Mouse (Mus musculus) liver, adult 2 months (tissue): Measurements from ENCODE around the gene Ifi203. TPM values are rescaled to one million over a fixed set of nuclear protein-coding genes. Genes with fewer than 3 reads are reported as not detected.
"Not testable (repeated sequence)": the region's sequence is repeated elsewhere in the genome, so short reads cannot be mapped to it uniquely, and the experiment has no call there.

Experiments used
- DNase-seq: peaks from one replicate; pipeline ENCODE4 v3.0.0-alpha.2; 2011; ENCODE audit warnings: low read depth, low spot score; ENCODE audit errors: extremely low read depth
- H3K27ac ChIP-seq: fragments of 200-500 bp; replicated peaks from 2 replicates; pipeline ENCODE4 v1.5.1; 2012; ENCODE audit warnings: low read depth, mild to moderate bottlenecking, control low read depth, inconsistent platforms, low read length; ENCODE audit not compliant: insufficient read depth
- H3K27me3 ChIP-seq: fragments of 200-500 bp; 2 replicates; pipeline ENCODE4 v1.6.1; 2012; ENCODE audit warnings: mild to moderate bottlenecking, moderate library complexity, low read length, inconsistent platforms; ENCODE audit not compliant: control insufficient read depth, insufficient read depth
- H3K36me3 ChIP-seq: fragments of 200-500 bp; 2 replicates; pipeline ENCODE4 v1.6.1; 2012; ENCODE audit warnings: low read length, inconsistent platforms; ENCODE audit not compliant: control insufficient read depth, insufficient read depth
- H3K4me1 ChIP-seq: fragments of 200-500 bp; 2 replicates; pipeline ENCODE4 v1.6.1; 2011; ENCODE audit warnings: low read length; ENCODE audit not compliant: control insufficient read depth, insufficient read depth
- H3K4me3 ChIP-seq: fragments of 200-500 bp; 2 replicates; pipeline ENCODE4 v1.5.1; 2011; ENCODE audit warnings: low read depth, mild to moderate bottlenecking, control low read depth, low read length, moderate library complexity; ENCODE audit not compliant: insufficient read depth
- H3K79me2 ChIP-seq: fragments of 200-500 bp; 2 replicates; pipeline ENCODE4 v1.6.1; 2012; ENCODE audit warnings: inconsistent platforms, mild to moderate bottlenecking, low read length, moderate library complexity; ENCODE audit not compliant: control insufficient read depth, insufficient read depth
- H3K9ac ChIP-seq: fragments of 200-500 bp; 2 replicates; pipeline ENCODE4 v1.6.1; 2012; ENCODE audit warnings: low read depth, mild to moderate bottlenecking, control low read depth, inconsistent platforms, low read length
- WGBS: fragments of 180-500 bp; shearing (Covaris S2); methylation state at CpG from one replicate; pipeline ENCODE4 v1.1.7; 2018; 5-methylcytosine and 5-hydroxymethylcytosine counted together
- polyA plus RNA-seq: library from polyadenylated mRNA; depleted of rRNA; stranded (reverse); fragments of >200 nt; gene quantifications from 2 replicates; pipeline ENCODE4 v1.2.3, GENCODE M21; 2012; rRNA removed
- total RNA-seq: library from RNA; depleted of rRNA; stranded (reverse); fragments of >200 nt; gene quantifications from 2 replicates; pipeline ENCODE4 v1.2.3, GENCODE M21; 2014; rRNA removed

Gene Ifi203
- total and polyA plus RNA-seq, 2 experiments = 2.5 to 9.8 TPM

DNA sequence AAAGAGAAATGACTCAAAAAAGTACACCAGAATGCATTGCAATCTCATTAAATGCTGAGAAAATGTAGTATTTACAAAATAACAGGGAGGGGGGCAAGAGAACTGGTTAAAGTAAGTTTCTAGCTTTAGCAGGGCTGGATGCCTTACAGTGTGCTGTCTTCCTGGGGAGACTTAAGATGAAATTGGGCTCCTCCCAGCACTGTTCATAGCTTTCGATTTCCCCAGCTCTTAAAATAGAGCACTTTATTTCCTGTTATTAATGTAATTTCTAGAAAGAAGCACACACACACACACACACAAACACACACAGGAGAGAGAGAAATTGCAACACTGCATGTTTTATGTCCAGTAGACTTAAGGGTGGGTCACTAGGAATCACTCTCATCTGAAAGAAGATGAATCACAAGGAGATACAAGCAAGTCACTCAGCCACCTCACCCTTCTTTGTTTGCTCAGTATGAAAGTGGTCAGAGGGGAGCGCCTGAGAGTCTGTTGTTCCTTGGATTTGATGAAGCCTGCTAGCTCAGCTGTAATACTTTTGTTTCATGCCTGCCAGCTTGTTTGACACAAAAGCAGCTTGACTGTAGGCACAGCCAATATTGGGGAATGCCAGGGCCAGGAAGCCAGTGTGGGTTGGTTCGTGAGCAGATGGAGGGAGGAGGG, 62.3 kb downstream of the Ifi203 start:
- Histone ChIP-seq H3K27ac (peak overlapping the region; percentile 71), H3K4me3 (peak overlapping the region; percentile 30; the same call in 1 of the 2 replicates), H3K9ac (peak overlapping the region; percentile 29; the same call in 1 of the 2 replicates)
- H3K36me3 ChIP-seq, H3K79me2 ChIP-seq, H3K27me3 ChIP-seq, H3K4me1 ChIP-seq: not testable (repeated sequence)
- peak; percentile 7 for DNase-seq
- WGBS = 48% methylated on average over 3 of the region's 3 CpGs

DNA sequence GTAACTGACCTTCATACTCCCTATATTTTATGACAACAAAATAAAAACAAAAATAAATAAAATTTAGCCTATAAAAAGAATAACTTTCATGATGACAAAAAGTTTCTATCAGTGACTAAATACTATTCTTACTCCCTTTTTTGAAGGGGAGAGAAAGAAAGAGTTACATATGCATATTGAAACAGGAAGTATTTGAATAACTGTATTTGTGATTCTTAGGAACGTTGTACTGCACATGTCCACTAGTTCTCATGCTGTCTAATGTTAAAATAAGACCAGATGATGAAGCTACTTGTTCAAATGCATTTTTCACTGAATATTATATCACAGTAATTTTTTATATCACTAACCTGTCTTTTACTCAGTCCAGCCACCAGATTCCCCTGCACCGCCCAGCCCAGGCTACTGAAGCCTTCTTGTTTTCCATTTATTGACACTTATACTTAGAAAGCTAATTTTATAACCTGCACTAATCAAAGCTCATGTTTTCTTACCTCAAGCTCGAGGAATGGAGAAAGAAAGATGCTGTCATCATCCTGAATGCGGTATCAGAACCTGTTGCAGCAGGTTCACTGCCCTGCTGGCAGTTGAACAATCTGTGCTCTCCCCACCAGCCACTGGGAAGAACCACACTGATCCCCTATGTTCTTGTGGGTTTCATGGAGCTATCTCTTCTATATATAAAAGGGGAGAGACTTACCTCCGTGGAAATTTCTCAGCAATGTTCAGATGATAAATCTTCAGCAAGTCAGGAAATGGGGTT, 63.1 kb downstream of the Ifi203 start:
- not testable (repeated sequence) for H3K79me2 ChIP-seq, H3K4me1 ChIP-seq, DNase-seq, H3K27me3 ChIP-seq, H3K36me3 ChIP-seq
- Histone ChIP-seq H3K9ac (peak overlapping the region; percentile 61; the same call in 1 of the 2 replicates), H3K4me3 (peak overlapping the region; percentile 50), H3K27ac (peak overlapping the region; percentile 35; the same call in 1 of the 2 replicates)
- WGBS = 58% methylated on average over 5 of the region's 5 CpGs

DNA sequence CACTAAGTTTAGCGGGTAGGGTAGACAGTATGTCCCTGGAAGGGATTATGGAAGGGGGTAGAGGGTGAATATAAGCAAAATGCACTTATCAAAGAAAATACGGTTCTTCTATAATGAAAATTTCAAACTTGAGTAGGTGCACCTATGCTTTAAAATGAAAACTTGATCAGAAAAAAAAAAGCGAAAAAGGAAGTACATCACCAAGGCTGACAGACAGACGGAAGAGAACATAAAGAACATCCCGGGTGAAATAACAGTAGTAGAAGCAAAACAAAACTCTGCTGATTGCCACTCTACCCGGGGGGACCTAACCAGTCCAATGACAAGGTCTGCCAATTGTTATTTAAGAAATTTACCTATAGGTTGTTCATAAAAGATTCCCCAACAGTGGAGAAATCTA, 64.2 kb downstream of the Ifi203 start:
- H3K36me3 ChIP-seq, H3K4me1 ChIP-seq, DNase-seq, H3K27me3 ChIP-seq, H3K79me2 ChIP-seq, H3K27ac ChIP-seq, H3K9ac ChIP-seq: not testable (repeated sequence)
- WGBS = 76% methylated on average over 6 of the region's 6 CpGs
- H3K4me3 ChIP-seq = peak overlapping the region; percentile 17

DNA sequence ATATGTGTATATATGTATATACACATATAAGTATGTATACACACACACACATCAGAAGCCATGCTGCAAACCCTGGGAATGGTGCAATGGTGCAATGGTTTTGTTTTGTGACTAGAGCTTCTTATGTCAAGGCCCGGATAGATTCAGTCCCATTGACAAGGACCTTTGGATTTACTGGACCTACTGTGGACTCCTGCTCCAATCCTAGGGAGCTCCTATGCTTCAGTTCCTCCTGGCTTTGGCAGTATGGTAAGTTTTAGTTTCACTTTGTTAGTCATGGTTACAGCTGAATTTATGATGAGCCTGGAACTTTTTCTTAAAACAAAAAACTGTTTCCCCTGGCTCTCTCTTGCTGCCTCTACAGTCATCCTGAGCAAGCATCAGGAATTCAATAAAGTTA, 65.3 kb downstream of the Ifi203 start:
- 69% methylated on average over 1 of the region's 1 CpGs for WGBS
- H3K27ac ChIP-seq = not testable (repeated sequence)

More for the DNA sequence above, 65.3 kb downstream of the Ifi203 start:
- not testable (repeated sequence) for H3K4me3 ChIP-seq, H3K36me3 ChIP-seq, H3K27me3 ChIP-seq, H3K4me1 ChIP-seq, H3K9ac ChIP-seq, H3K79me2 ChIP-seq
- peak; percentile 5 for DNase-seq

Other genes starting within 250 kb of the Ifi203 start
- 2.8 and 3.3 TPM in 2 replicates for gene Ifi207, start 200.9 kb downstream of the Ifi203 start, total RNA-seq
- 1.2 and 2.8 TPM in 2 replicates for gene Ifi207, start 200.9 kb downstream of the Ifi203 start, polyA plus RNA-seq
- gene Ifi204, start 175.7 kb downstream of the Ifi203 start, total RNA-seq = 10.2 and 17.7 TPM in 2 replicates
- gene Ifi204, start 175.7 kb downstream of the Ifi203 start, polyA plus RNA-seq = 0.41 and 0.99 TPM in 2 replicates
- 2.2 and 3.9 TPM in 2 replicates for gene Ifi211, start 29.6 kb downstream of the Ifi203 start, total RNA-seq
- gene Ifi211, start 29.6 kb downstream of the Ifi203 start, polyA plus RNA-seq = 0.14 and 0.27 TPM in 2 replicates
- gene Mndal, start 181 bp downstream of the Ifi203 start, total RNA-seq = 8.4 and 10.9 TPM in 2 replicates
- 0.86 and 2.6 TPM in 2 replicates for gene Mndal, start 181 bp downstream of the Ifi203 start, polyA plus RNA-seq
- gene Ifi202b, start 40.1 kb upstream of the Ifi203 start, total RNA-seq = not detected in 2 replicates
- gene Ifi202b, start 40.1 kb upstream of the Ifi203 start, polyA plus RNA-seq = not detected in 2 replicates
- gene Ifi205, start 89.1 kb upstream of the Ifi203 start, total RNA-seq = 1.1 and 2.5 TPM in 2 replicates
- 0.10 and 0.22 TPM in 2 replicates for gene Ifi205, start 89.1 kb upstream of the Ifi203 start, polyA plus RNA-seq
- not detected in 2 replicates for gene Olfr433, start 98.0 kb upstream of the Ifi203 start, total RNA-seq
- not detected in 2 replicates for gene Olfr433, start 98.0 kb upstream of the Ifi203 start, polyA plus RNA-seq
- not detected in 2 replicates for gene Olfr432, start 106.5 kb upstream of the Ifi203 start, total RNA-seq
- not detected in 2 replicates for gene Olfr432, start 106.5 kb upstream of the Ifi203 start, polyA plus RNA-seq
- not detected in 2 replicates for gene Olfr430, start 123.9 kb upstream of the Ifi203 start, total RNA-seq
- gene Olfr430, start 123.9 kb upstream of the Ifi203 start, polyA plus RNA-seq = not detected in 2 replicates
- gene Olfr429, start 141.7 kb upstream of the Ifi203 start, total RNA-seq = not detected in 2 replicates
- gene Olfr429, start 141.7 kb upstream of the Ifi203 start, polyA plus RNA-seq = not detected in 2 replicates
- not detected in 2 replicates for gene Olfr427, start 154.2 kb upstream of the Ifi203 start, total RNA-seq
- gene Olfr427, start 154.2 kb upstream of the Ifi203 start, polyA plus RNA-seq = not detected in 2 replicates
- gene Olfr231, start 178.5 kb upstream of the Ifi203 start, total RNA-seq = not detected in 2 replicates
- gene Olfr231, start 178.5 kb upstream of the Ifi203 start, polyA plus RNA-seq = not detected in 2 replicates
- gene Olfr424, start 188.8 kb upstream of the Ifi203 start, total RNA-seq = not detected in 2 replicates
- not detected in 2 replicates for gene Olfr424, start 188.8 kb upstream of the Ifi203 start, polyA plus RNA-seq
- not detected in 2 replicates for gene Olfr420, start 213.0 kb upstream of the Ifi203 start, total RNA-seq
- not detected in 2 replicates for gene Olfr420, start 213.0 kb upstream of the Ifi203 start, polyA plus RNA-seq
- gene Spta1, start 230.1 kb upstream of the Ifi203 start, total RNA-seq = 0.07 and 0.09 TPM in 2 replicates
- not detected in 2 replicates for gene Spta1, start 230.1 kb upstream of the Ifi203 start, polyA plus RNA-seq